Mouse (Mus musculus): Measurements from ENCODE around the gene Ncoa5.

DNA sequence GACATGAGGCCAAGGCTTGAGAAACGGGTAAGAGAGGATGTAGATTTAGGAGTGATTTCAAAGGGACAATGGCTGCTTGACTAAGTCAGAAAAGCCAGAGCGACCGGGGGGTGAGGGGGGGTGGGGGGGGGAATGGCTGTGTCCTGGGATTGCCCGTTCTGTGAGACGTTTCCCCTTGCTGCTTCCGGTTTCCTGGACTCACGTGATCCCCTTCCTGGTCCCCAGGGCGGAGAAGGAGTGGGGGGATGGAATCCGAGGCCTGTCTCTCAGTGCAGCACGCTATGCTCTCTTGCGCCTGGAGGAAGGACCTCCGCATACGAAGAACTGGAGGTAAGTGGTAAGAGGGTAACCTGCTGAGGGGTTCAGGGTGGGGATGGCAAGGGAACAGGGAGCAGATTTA is 45.9 kb downstream of the Ncoa5 start:
- no peak for TF ChIP-seq CTCF (IDR thresholded peaks at IDR 0.05; ENCODE audit: low read depth, low read length)
- no peak for TF ChIP-seq POLR2A (IDR thresholded peaks at IDR 0.05; ENCODE audit: borderline replicate concordance, low read depth, low read length)
